Mouse (Mus musculus): ENCODE data around the gene Pkn1. TPM values are rescaled to one million over a fixed set of nuclear protein-coding genes. Genes with fewer than 3 reads are reported as not detected.

The Pkn1 gene
- polyA plus RNA-seq, 1 experiment from 2014 or later, result 21.9 TPM

DNA sequence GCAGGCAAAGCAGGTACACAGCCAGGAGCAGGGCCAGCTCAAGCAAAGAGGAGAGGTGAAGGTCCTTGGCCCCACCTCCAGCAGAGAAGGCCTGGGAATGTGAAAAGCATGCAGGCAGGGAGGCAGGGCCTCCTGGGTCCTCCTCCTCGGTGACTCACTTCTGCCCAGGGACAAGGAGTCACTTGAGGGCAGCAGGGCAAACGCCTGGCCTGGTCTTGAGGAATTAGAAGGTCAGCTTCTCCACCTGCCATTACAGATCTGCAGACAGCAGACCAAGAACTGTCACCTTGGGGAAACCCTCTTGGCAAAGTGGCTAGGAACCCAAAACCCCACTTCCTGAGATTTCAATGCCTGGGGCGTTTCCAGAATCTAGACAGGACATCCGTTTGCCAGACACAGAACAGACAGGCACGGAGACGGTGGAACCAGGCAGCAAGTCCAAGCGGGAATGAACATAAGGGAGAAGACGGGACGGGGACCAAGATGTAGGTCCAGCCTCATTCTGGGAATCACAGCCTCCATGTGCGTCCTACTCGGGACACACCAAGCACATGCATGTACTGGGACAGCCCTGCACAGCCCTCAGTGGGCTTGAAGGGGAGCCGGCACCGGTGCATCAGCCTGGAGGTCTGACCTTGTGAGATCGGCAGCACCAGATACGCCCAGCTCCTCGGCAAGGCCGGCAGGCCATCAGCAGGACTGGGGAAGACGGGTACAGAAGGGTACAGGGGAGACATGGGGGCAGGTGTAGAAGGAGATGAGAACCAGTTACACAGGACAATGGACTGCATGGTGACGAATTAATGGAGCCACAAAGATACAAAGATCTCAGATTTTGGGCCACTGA, 1.4 kb downstream of the Pkn1 start:
- Histone ChIP-seq H3K9me3 (replicated peaks; ENCODE audit: control insufficient read depth, low read length) (no peaks in the 10 kb centered on the region), H3K4me3 (ENCODE audit: low read depth, low read length) (peak overlapping the region; percentile 86), H3K36me3 (ENCODE audit: control insufficient read depth, insufficient read depth, low read length) (peaks cover 2% of the 10 kb centered on the region), H3K4me2 (ENCODE audit: low read length) (peak overlapping the region; percentile 91), H3K27ac (ENCODE audit: low read depth, low read length) (peak overlapping the region; percentile 48; the same call in 1 of the 2 replicates), H3K4me1 (ENCODE audit: control insufficient read depth, insufficient read depth, low read length) (peaks cover 3% of the 10 kb centered on the region; the same call in 1 of the 2 replicates), H3K9ac (ENCODE audit: low read length) (peak overlapping the region; percentile 91), H3K27me3 (replicated peaks; ENCODE audit: control insufficient read depth, insufficient read depth, low read length) (no peaks in the 10 kb centered on the region)
- ATAC-seq (no peak), DNase-seq (ENCODE audit: low spot score) (no peak)
- WGBS, result 68% methylated on average over 19 of the region's 19 CpGs

DNA sequence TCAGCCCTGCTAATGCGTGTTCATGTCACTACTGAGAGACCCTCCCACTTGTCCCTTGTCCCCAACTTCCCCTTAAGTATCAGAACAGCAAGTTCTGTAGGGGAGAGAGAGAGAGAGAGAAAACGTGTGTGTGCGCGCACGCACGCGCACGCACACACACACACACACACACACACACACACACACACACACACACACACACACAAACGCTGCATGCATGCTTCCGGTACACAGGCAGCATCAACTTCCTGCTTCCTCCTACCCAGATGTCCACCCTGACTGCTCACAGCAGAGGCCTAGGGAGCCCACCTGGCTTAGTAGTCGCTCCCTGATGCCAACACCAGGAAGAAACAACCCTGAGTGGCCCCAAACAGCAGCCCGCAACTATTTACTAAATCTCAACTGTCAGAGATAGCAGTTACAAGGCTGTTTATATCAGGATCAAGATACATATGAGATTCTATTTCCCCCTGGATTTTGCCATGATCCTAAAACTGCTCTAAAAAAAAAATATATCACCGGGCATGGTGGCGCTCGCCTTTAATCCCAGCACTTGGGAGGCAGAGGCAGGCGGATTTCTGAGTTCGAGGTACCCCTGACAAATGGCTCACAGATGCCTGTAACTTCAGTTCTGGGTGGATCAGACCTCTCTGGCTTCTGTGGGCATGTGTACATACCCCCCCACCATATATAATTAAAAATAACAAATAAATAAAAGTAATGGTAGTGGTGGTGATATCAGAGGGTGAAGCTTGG, 3.5 kb downstream of the Pkn1 start:
- WGBS, result 93% methylated on average over 17 of the region's 17 CpGs

DNA sequence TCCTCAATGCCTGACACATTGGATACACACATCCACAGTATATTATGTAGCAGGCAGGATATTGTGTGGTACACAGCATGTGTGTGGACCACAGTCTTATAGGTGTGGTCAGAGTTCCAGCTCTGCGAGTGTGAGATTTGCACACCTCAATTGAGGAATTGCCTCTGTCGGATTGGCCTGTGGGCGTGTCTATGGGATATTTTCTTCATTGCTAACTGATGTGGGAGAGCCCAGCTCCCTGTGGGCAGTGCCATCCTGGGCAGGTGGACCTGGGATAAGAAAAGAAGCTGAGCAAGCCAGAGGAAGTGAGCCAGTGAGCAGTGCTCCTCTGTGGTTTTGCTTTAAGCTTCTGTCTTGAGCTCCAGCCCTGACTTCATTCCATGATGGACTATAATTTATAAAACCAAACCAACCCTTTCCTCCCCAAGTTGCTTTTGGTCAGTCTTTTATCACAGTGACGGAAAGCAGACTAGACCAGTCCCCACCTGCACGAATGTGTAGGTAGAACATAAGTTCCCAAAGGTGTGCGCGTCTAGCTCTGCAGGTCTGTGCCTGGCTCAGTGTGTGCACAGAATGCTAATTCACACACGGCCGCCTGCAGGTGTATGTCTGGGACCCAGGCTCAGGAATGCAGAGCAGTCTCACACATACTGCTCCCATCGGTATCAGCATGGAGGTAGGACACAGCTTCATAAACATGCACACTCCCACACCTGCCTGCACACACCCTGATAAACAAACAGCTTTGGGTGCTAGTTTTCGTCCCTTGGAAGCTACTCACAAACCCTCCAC, 4.4 kb downstream of the Pkn1 start:
- ATAC-seq, result no peak
- no peaks in the 10 kb centered on the region for H3K27me3 ChIP-seq (replicated peaks; ENCODE audit: control insufficient read depth, insufficient read depth, low read length)
- WGBS, result 91% methylated on average over 11 of the region's 11 CpGs
- no peaks in the 10 kb centered on the region for H3K9me3 ChIP-seq (replicated peaks; ENCODE audit: control insufficient read depth, low read length)
- H3K4me3 ChIP-seq (ENCODE audit: low read depth, low read length), result no peak overlapping the region
- DNase-seq (ENCODE audit: low spot score), result no peak
- H3K36me3 ChIP-seq (ENCODE audit: control insufficient read depth, insufficient read depth, low read length), result peaks cover 32% of the 10 kb centered on the region
- H3K9ac ChIP-seq (ENCODE audit: low read length), result no peak overlapping the region
- H3K4me2 ChIP-seq (ENCODE audit: low read length), result no peak overlapping the region
- H3K27ac ChIP-seq (ENCODE audit: low read depth, low read length), result no peak overlapping the region
- peaks cover 2% of the 10 kb centered on the region; the same call in 1 of the 2 replicates for H3K4me1 ChIP-seq (ENCODE audit: control insufficient read depth, insufficient read depth, low read length)

More for the DNA sequence above, 3.5 kb downstream of the Pkn1 start:
- H3K4me3 ChIP-seq (ENCODE audit: low read depth, low read length), result no peak overlapping the region
- no peak overlapping the region for H3K27ac ChIP-seq (ENCODE audit: low read depth, low read length)
- no peak overlapping the region for H3K9ac ChIP-seq (ENCODE audit: low read length)
- DNase-seq (ENCODE audit: low spot score) (no peak), ATAC-seq (no peak)
- H3K4me2 ChIP-seq (ENCODE audit: low read length), result no peak overlapping the region
- H3K36me3 ChIP-seq (ENCODE audit: control insufficient read depth, insufficient read depth, low read length), result peaks cover 22% of the 10 kb centered on the region
- H3K4me1 ChIP-seq (ENCODE audit: control insufficient read depth, insufficient read depth, low read length), result peaks cover 3% of the 10 kb centered on the region; the same call in 1 of the 2 replicates
- no peaks in the 10 kb centered on the region for H3K27me3 ChIP-seq (replicated peaks; ENCODE audit: control insufficient read depth, insufficient read depth, low read length)
- H3K9me3 ChIP-seq (replicated peaks; ENCODE audit: control insufficient read depth, low read length), result no peaks in the 10 kb centered on the region

DNA sequence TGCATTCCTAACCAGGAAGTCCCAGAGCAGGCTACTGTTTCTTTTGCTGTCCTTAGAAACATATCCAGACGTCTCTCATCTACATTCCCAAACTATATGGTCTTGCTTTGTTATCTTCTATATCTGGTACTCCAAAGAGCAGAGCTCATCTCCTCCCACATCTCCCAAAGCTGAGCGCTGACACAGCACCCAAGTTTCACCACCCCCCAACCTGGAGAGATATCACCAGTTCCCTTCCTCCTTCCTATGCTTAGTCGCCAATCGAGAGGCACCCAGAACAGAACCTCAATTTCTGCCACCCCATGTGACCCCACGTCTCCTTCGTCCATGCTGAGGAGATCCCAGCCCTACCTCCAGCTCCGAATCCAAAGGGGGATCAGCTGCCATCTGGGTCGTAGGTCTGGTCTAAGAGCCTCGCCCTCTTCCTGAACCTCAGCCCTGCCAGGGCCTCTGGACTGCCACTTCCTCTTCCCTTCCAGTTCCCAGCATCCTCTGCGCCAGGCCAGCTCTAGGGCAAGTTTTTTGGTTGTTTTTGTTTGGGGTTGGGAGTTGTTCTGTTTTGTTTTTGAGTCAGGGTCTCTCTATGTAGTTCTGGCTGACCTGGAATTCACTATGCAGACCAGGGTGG, 5.3 kb downstream of the Pkn1 start:
- H3K4me3 ChIP-seq (ENCODE audit: low read depth, low read length), result no peak overlapping the region
- ATAC-seq (no peak), DNase-seq (ENCODE audit: low spot score) (no peak)
- H3K9me3 ChIP-seq (replicated peaks; ENCODE audit: control insufficient read depth, low read length), result no peaks in the 10 kb centered on the region
- no peaks in the 10 kb centered on the region; the same call in 1 of the 2 replicates for H3K4me1 ChIP-seq (ENCODE audit: control insufficient read depth, insufficient read depth, low read length)
- peaks cover 35% of the 10 kb centered on the region for H3K36me3 ChIP-seq (ENCODE audit: control insufficient read depth, insufficient read depth, low read length)
- no peak overlapping the region for H3K4me2 ChIP-seq (ENCODE audit: low read length)
- no peak overlapping the region for H3K9ac ChIP-seq (ENCODE audit: low read length)
- no peak overlapping the region for H3K27ac ChIP-seq (ENCODE audit: low read depth, low read length)
- 87% methylated on average over 10 of the region's 10 CpGs for WGBS
- no peaks in the 10 kb centered on the region for H3K27me3 ChIP-seq (replicated peaks; ENCODE audit: control insufficient read depth, insufficient read depth, low read length)

DNA sequence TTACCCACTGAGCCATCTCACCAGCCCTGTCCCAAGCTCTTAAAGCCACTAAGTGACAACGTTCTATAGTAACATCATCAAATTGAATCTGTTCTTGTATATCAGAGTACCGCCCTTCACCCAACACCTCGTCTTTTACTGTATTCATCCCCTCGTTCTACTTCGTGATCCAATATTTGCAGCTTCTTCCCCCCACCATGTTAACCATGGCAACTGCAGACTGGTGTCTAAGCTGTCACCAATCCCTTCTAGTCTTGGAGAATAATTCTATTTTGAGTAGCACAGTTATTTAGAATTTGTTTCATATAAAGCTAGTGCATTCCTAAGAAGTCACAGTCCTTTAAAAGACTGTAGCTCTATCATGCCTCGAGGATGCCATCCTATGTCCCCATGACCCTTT, 9.7 kb downstream of the Pkn1 start:
- Histone ChIP-seq H3K27me3 (replicated peaks; ENCODE audit: control insufficient read depth, insufficient read depth, low read length) (no peaks in the 10 kb centered on the region), H3K36me3 (ENCODE audit: control insufficient read depth, insufficient read depth, low read length) (peaks cover 63% of the 10 kb centered on the region), H3K4me1 (ENCODE audit: control insufficient read depth, insufficient read depth, low read length) (no peaks in the 10 kb centered on the region), H3K9me3 (replicated peaks; ENCODE audit: control insufficient read depth, low read length) (no peaks in the 10 kb centered on the region), H3K9ac (ENCODE audit: low read length) (no peak overlapping the region), H3K4me3 (ENCODE audit: low read depth, low read length) (no peak overlapping the region), H3K4me2 (ENCODE audit: low read length) (no peak overlapping the region), H3K27ac (ENCODE audit: low read depth, low read length) (no peak overlapping the region)
- DNase-seq (ENCODE audit: low spot score) (no peak), ATAC-seq (no peak)
- WGBS, result 95% methylated on average over 6 of the region's 6 CpGs

DNA sequence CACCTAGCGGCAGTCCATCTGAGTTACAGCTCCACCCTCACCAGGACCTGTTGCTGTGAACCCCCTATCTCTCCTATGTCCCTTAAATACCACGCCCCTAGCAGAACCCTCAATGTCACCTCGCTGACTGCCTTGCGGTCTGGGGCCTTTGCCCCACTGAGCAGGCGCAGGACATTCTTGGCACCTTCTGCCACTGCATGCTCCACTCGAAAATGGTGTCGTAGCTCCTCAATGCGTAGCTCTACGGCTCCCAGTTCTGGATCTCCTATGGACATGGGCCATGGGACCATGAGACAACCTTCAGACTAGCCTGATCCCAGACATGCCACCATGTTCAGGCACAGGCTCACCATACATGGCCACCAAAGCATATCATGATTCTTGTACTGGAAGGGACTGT, 14.5 kb downstream of the Pkn1 start:
- no peaks in the 10 kb centered on the region for H3K9me3 ChIP-seq (replicated peaks; ENCODE audit: control insufficient read depth, low read length)
- no peaks in the 10 kb centered on the region for H3K27me3 ChIP-seq (replicated peaks; ENCODE audit: control insufficient read depth, insufficient read depth, low read length)
- peaks cover 76% of the 10 kb centered on the region for H3K36me3 ChIP-seq (ENCODE audit: control insufficient read depth, insufficient read depth, low read length)
- H3K9ac ChIP-seq (ENCODE audit: low read length), result no peak overlapping the region
- no peak overlapping the region for H3K27ac ChIP-seq (ENCODE audit: low read depth, low read length)
- H3K4me2 ChIP-seq (ENCODE audit: low read length), result no peak overlapping the region
- DNase-seq (ENCODE audit: low spot score), result no peak
- ATAC-seq, result no peak
- WGBS, result 95% methylated on average over 9 of the region's 9 CpGs
- H3K4me1 ChIP-seq (ENCODE audit: control insufficient read depth, insufficient read depth, low read length), result no peaks in the 10 kb centered on the region
- no peak overlapping the region for H3K4me3 ChIP-seq (ENCODE audit: low read depth, low read length)

DNA sequence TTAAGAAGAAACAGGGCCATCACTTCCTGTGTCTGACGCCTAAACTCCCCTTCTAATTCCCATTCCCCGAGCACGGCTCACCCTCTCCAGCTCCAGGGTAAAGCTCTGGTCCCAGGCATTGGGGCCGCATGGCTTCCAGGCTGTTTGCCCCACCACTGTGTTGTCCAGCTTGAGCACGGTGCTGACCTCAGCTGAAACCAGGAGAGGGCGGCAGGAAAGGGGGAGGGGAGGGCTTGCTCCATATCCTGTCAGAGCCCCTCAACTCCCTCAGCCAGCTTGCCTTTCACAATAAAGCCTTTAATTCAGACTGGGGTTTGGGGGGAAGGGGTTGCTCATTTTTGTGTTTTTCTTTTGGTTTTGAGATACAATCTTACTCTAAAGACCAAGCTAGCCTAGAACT, 17.9 kb downstream of the Pkn1 start:
- Histone ChIP-seq H3K27ac (ENCODE audit: low read depth, low read length) (no peak overlapping the region), H3K4me2 (ENCODE audit: low read length) (no peak overlapping the region), H3K9ac (ENCODE audit: low read length) (no peak overlapping the region), H3K4me3 (ENCODE audit: low read depth, low read length) (no peak overlapping the region), H3K9me3 (replicated peaks; ENCODE audit: control insufficient read depth, low read length) (no peaks in the 10 kb centered on the region), H3K4me1 (ENCODE audit: control insufficient read depth, insufficient read depth, low read length) (no peaks in the 10 kb centered on the region), H3K27me3 (replicated peaks; ENCODE audit: control insufficient read depth, insufficient read depth, low read length) (no peaks in the 10 kb centered on the region), H3K36me3 (ENCODE audit: control insufficient read depth, insufficient read depth, low read length) (peaks cover 92% of the 10 kb centered on the region)
- no peak for DNase-seq (ENCODE audit: low spot score)
- no peak for ATAC-seq
- 41% methylated on average over 6 of the region's 6 CpGs for WGBS

DNA sequence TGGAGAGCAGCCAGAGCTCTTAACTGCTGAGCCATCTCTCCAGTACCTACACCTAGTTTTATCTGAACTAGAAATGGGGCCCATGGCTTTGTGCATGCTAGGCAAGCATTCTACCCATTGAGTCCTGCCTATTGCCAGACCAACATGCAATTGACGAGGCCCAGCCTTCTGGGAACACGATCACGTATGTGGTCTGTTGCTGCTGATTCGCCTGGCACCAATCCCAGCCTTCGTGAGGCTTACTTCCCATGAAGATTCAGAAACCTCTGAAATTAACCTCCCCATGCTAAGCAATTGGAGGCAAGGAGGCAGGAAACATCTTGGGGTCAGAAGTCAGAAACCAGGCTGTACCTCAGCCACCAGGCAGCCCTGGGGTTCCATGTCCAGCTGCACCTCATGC, 18.4 kb downstream of the Pkn1 start:
- Histone ChIP-seq H3K4me3 (ENCODE audit: low read depth, low read length) (no peak overlapping the region), H3K27me3 (replicated peaks; ENCODE audit: control insufficient read depth, insufficient read depth, low read length) (no peaks in the 10 kb centered on the region), H3K4me2 (ENCODE audit: low read length) (no peak overlapping the region), H3K9ac (ENCODE audit: low read length) (no peak overlapping the region), H3K27ac (ENCODE audit: low read depth, low read length) (no peak overlapping the region), H3K36me3 (ENCODE audit: control insufficient read depth, insufficient read depth, low read length) (peaks cover 92% of the 10 kb centered on the region), H3K4me1 (ENCODE audit: control insufficient read depth, insufficient read depth, low read length) (no peaks in the 10 kb centered on the region), H3K9me3 (replicated peaks; ENCODE audit: control insufficient read depth, low read length) (no peaks in the 10 kb centered on the region)
- 80% methylated on average over 5 of the region's 5 CpGs for WGBS
- ATAC-seq (no peak), DNase-seq (ENCODE audit: low spot score) (no peak)
